Mouse (Mus musculus) spleen, adult 2 months (tissue): ENCODE data around the gene Mettl16. TPM values are rescaled to one million over a fixed set of nuclear protein-coding genes. Genes with fewer than 3 reads are reported as not detected.

Source experiments
- DNase-seq, 2 experiments: peaks; one replicate each; pipeline versions ENCODE4 v3.0.0 to v3.0.0-alpha.2; 2012 to 2021; ENCODE audit warnings: low spot score in 2 of 2, low read depth in 1 of 2
- H3K27ac ChIP-seq: fragments of 200-500 bp; 2 replicates; pipeline ENCODE4 v1.5.1; 2012; ENCODE audit warnings: low read length, inconsistent platforms; ENCODE audit not compliant: insufficient read depth
- H3K27me3 ChIP-seq: fragments of 200-500 bp; 2 replicates; pipeline ENCODE4 v1.6.1; 2012; ENCODE audit warnings: mild to moderate bottlenecking, moderate library complexity, low read length, inconsistent platforms; ENCODE audit not compliant: control insufficient read depth, insufficient read depth
- H3K36me3 ChIP-seq: fragments of 200-500 bp; 2 replicates; pipeline ENCODE4 v1.6.1; 2012; ENCODE audit warnings: mild to moderate bottlenecking, low read length, inconsistent platforms; ENCODE audit not compliant: control insufficient read depth, insufficient read depth
- H3K4me1 ChIP-seq: fragments of 200-500 bp; 2 replicates; pipeline ENCODE4 v1.6.1; 2011; ENCODE audit warnings: inconsistent platforms; ENCODE audit not compliant: control insufficient read depth, insufficient read depth, insufficient read length
- H3K4me3 ChIP-seq: fragments of 200-500 bp; 2 replicates; pipeline ENCODE4 v1.5.1; 2011; ENCODE audit warnings: mild to moderate bottlenecking, inconsistent platforms; ENCODE audit not compliant: insufficient read depth, insufficient read length; ENCODE audit errors: extremely low read depth
- CTCF ChIP-seq: fragments of 200-500 bp; IDR thresholded peaks from 2 replicates; pipeline ENCODE4 v1.5.1; 2011; ENCODE audit warnings: mild to moderate bottlenecking, inconsistent platforms; ENCODE audit not compliant: insufficient read depth, insufficient read length, insufficient replicate concordance; ENCODE audit errors: extremely low read depth
- POLR2A ChIP-seq: fragments of 200-500 bp; IDR thresholded peaks from 2 replicates; pipeline ENCODE4 v1.6.1; 2011; ENCODE audit warnings: low read depth, low read length, inconsistent platforms
- WGBS: fragments of 180-500 bp; shearing (Covaris S2); methylation state at CpG from one replicate; pipeline ENCODE4 v1.1.7; 2018; 5-methylcytosine and 5-hydroxymethylcytosine counted together
- polyA plus RNA-seq: library from polyadenylated mRNA; depleted of rRNA; stranded (reverse); fragments of >200 nt; gene quantifications from 2 replicates; pipeline ENCODE4 v1.2.3, GENCODE M21; 2012

Mettl16 gene
- polyA plus RNA-seq, 1 experiment: 3.2 TPM

DNA sequence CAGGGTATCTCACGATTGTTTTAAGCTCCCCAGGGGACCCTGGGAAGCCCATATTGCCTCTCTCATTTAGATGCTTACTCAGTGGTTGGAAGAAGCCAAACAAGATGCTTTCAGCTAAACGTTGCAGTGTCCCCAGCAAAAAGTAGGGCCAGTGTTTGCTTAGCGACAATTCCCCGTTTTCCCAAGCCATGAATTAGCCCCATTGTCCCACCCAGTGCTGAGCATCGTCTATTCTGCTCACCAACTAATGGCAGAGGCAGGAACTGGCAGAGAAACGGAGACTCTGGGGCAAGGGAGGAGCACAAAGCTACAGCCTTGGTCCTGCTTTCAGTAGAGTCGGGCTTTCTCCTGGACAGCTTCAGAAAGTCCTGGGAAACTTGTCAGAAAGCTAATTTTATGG, 35.7 kb upstream of the Mettl16 start:
- 57% methylated on average over 7 of the region's 7 CpGs for WGBS
- Histone ChIP-seq H3K27ac (no peak overlapping the region), H3K27me3 (no peaks in the 10 kb centered on the region), H3K36me3 (no peaks in the 10 kb centered on the region), H3K4me3 (no peak overlapping the region), H3K4me1 (no peaks in the 10 kb centered on the region)
- no peak for TF ChIP-seq POLR2A
- no peak for TF ChIP-seq CTCF
- no peak for DNase-seq

DNA sequence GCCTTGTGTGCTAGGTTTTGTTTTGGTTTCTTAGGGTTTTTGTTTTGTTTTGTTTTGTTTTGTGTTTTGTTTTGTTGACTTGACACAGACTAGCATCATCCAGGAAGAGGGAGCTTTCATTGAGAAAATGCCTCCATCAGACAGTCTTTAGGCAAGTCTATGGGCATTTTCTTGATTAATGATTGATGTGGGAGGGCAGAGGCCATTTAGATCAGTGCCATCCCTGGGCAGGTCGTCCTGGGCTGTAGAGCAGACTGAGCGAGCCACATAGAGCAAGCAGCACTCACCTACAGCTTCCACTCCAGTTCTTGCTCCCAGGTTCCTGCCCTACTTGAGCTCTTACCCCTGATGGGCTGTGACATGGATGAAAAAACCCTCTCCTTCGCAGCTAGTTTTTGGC, 32.8 kb upstream of the Mettl16 start:
- H3K27ac ChIP-seq: no peak overlapping the region
- no peaks in the 10 kb centered on the region for H3K4me1 ChIP-seq
- no peaks in the 10 kb centered on the region for H3K27me3 ChIP-seq
- WGBS: 81% methylated on average over 3 of the region's 3 CpGs
- no peak for TF ChIP-seq POLR2A
- no peaks in the 10 kb centered on the region for H3K36me3 ChIP-seq
- DNase-seq: no peak
- no peak overlapping the region for H3K4me3 ChIP-seq

DNA sequence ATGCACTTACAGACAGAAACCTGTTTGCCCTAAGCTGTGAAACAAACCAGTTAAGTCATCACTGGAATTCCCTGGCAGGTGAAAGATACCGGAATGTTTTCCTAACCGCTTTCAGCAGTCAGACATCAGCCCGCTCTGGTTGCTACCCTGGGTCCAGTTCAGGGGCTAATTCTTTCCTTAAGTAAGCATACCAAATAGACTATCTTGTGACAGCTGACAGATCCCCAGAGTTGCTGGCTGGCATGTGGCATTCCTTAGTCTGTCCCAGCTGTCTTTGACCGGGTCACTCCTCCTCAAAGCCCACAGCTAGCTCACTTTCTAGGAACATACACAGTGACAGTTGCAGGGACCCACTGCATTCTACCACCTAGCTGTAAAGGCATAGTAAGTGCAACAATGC, 22.6 kb upstream of the Mettl16 start:
- no peak overlapping the region for H3K4me3 ChIP-seq
- no peaks in the 10 kb centered on the region for H3K27me3 ChIP-seq
- no peaks in the 10 kb centered on the region for H3K4me1 ChIP-seq
- no peak overlapping the region for H3K27ac ChIP-seq
- TF ChIP-seq POLR2A (no peak), CTCF (no peak)
- no peaks in the 10 kb centered on the region for H3K36me3 ChIP-seq
- WGBS: 93% methylated on average over 4 of the region's 4 CpGs
- DNase-seq: no peak

DNA sequence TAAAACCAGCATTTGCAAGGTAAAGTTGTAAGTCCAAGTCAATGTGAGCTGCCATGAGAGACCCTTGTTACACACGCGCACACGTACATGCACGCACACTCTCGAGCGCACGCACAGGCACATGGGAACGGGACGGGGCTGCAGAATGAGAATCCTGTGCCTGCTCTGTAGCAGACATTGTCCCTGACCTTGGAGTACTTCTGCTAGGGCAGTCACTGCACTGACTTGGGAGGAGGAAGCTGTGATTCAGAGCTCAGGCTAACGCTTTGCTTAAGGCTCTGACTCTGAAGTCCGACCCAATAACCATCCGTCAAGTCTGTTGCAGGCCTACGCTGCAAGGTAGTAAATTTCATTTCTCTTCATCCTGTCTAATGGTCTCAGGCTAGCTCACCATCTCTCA, 21.4 kb upstream of the Mettl16 start:
- WGBS: 90% methylated on average over 13 of the region's 13 CpGs
- Histone ChIP-seq H3K4me3 (no peak overlapping the region), H3K36me3 (no peaks in the 10 kb centered on the region), H3K27ac (no peak overlapping the region), H3K27me3 (no peaks in the 10 kb centered on the region), H3K4me1 (no peaks in the 10 kb centered on the region)
- no peak for TF ChIP-seq POLR2A
- no peak for TF ChIP-seq CTCF
- no peak for DNase-seq

DNA sequence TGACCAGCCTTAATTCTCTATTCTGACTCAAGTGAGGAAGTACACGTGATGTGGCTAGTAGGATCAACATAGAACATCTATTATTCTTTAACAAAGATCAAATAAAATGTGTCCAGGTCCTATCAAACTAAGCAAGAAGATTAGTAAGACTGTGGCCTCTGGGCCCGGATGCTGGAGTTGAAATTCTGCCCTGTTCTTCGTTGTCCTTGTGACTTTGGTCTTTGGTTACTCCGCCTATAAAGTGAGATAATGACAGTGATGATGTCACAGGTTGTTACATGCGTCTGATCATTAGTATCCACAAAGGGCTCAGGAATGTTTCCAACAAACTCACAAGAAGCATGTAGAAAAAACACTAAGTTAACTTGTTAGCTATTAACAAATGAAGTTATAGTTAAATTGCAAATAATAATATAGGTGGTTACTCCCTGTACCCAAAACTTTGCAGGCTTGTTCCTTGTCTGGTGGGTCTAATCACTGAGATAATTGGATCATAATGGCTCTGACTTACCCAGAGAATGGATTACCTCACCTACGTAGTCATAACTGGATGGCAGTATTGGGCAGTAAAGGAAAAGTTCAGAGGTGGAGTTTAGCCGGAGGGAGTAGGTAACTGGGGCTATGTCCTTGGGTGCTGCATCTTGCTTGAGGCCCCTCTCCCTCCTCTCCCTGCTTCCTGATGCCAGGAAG, 19.8 kb upstream of the Mettl16 start:
- TF ChIP-seq POLR2A: no peak
- TF ChIP-seq CTCF: no peak
- 87% methylated on average over 7 of the region's 7 CpGs for WGBS
- Histone ChIP-seq H3K4me1 (no peaks in the 10 kb centered on the region), H3K27ac (no peak overlapping the region), H3K4me3 (no peak overlapping the region), H3K27me3 (no peaks in the 10 kb centered on the region), H3K36me3 (no peaks in the 10 kb centered on the region)
- no peak for DNase-seq

DNA sequence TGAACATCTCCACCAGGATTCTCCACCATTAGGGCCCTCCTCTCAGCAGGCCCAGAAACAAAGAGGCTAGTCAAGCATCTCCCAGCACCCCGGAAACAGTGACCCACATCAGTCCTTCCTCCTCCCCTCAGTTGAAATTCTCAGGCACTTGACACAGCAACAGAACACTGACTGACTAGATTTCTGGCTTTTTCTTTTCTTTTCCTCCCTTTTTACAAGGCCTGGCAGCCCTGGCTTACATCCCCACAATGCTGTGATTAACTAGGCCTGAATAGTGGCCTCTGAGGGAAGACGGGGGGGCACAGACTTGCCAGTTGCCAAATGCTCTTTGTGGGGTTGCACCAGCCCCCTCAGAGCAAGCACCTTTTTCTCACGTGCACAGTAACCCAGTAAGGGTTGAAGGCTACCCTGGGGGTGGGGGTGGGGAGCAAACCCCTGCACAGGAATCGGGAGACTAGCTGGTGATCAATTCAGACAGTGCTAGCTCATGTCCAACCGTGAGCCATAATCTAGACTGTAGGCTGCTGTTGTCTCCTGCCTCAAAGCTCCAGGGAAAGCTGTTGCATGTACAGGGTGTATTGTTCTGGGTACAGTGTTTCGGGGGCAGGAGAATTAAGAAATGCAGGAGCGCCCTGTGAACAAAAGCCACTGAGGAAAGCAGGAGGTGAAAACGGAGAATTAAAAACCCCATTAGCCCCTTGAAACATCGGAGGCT, 19.1 kb upstream of the Mettl16 start:
- TF ChIP-seq CTCF: no peak
- no peak for TF ChIP-seq POLR2A
- Histone ChIP-seq H3K4me3 (no peak overlapping the region), H3K36me3 (no peaks in the 10 kb centered on the region), H3K27me3 (no peaks in the 10 kb centered on the region), H3K27ac (no peak overlapping the region), H3K4me1 (no peaks in the 10 kb centered on the region)
- WGBS: 87% methylated on average over 9 of the region's 9 CpGs
- no peak for DNase-seq

DNA sequence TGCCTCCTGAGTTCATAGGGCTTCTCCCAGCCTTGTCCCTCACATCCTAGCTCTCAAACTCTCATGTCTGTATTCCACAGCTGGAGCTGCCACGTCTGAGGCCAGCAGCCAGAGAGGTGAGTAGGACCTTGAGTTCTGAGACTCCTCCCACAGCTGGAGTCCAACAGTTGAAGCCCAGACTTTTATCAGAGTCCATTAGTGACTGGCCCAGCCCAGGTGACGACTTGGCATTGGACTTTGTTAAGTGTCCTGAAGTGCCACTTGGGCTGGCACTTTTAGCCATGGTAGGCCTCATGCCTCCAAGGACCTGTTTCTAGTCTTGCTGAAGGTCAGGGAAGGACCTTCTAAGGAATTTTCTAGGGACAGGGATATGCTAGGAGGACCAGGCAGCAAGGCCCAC, 14.0 kb upstream of the Mettl16 start:
- WGBS: 79% methylated on average over 2 of the region's 2 CpGs

More for the DNA sequence above, 14.0 kb upstream of the Mettl16 start:
- no peaks in the 10 kb centered on the region for H3K4me1 ChIP-seq
- no peak overlapping the region for H3K27ac ChIP-seq
- no peaks in the 10 kb centered on the region for H3K27me3 ChIP-seq
- TF ChIP-seq CTCF: no peak
- TF ChIP-seq POLR2A: no peak
- no peaks in the 10 kb centered on the region for H3K36me3 ChIP-seq
- H3K4me3 ChIP-seq: no peak overlapping the region
- no peak for DNase-seq
